Mouse (Mus musculus) kidney, adult 18-20 months (tissue): Measurements from ENCODE around the gene Tekt5.
A peak's percentile ranks its signal among the peaks of the same experiment; 100 is the strongest.

Source experiments
- DNase-seq: peaks from one replicate; pipeline ENCODE4 v3.0.0; 2021

Gene Tekt5

DNA sequence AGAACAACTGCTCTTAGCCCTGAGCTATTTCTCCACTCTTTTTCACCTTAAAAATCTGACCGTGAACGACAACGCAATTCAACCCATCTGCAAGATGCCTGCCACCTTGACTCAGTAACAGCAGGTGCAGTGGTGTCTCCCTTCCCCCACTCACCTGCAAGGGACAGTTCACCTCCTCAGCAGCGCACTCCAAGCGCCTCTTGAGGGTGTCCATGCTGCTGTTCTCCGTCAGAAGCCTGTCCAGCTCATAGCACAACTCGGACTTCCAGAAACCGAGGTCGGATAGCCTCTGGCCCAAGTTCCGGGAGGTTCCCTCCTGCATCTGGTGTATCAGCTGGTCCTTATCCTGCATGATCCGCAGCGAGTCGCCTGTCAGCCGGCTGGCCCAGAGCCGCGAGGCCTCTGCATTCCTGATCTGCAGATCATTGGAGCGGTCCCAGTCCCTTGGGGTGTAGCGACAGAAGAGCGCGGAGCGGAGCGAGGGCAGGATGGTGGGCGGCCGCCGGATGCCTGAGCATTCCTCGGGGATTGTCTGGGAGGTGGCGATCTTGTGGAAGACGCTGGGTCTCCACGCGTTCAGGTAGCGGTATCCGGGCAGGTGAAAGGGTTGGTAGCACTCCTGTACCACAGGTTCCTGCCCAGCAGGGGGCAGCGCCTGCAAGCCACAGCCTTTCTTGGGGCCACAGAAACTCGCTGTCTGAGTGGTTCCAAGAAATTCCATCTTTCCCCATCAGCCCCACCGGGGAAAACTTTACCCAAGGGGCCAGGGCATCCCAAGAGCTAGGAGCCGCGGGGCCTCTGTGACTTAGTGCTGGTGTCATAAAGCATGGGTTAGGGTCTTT is at the start of gene Tekt5:
Tekt5 (minus strand) TSS at position 792 of the 842 bp plus-strand sequence.
- DNase-seq, result peak; percentile 76

DNA sequence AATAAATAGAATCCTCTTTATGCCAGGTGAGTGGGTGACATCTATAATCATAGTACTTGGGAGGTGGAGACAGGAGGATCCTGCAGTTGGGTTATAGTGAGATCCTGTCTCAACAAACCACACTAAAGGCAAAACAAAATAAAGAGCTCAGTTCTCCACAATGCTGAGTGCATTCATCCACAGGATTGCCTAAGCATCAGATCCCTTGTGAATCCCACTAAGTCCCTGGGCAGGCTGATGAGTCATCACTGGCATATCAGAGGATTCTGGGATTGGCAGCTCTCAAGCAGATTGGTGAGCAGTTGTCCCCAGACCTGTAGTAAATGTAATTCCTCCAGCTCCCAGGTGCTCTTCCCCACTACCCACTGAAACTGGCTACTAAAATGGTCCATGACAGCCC is 48.4 kb upstream of the Tekt5 start:
- DNase-seq, result no peak

DNA sequence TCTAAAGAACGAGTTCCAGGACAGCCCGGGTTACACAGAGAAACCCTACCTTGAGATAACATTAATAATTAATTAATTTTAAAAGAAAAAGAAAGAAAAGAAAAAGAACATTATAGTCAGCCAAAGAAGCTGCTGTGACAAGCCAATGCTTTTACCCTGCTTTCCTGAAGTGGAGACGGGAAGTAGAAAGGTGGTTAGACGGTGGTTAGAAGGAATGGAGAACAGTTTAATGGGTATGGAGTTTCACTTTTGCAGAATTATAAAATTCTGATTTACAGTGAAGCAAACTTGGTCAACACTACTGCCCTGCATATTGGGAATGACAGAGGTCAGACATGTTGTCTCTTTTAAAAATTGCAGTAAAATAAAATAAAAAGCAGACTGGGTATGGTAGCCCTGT is 46.5 kb upstream of the Tekt5 start:
- DNase-seq, result no peak

DNA sequence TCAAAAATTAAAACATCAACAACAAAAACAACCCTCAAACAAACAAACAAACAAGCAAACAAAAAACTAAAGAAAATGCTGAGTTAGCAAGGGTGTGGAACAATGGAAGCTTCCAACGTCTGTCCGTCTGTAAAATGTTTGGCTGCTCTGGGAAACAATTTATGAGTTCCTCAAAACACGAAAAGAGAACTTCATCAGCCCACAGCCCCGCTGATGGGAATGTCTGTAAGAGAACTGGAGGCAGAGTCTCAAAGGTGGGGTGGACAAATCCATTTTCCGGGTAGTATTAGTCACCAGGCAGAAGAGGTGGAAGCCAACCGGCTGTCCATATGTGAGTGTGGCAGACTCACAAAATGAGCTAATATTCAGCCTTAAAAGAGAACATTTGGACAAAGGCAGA is 46.0 kb upstream of the Tekt5 start:
- DNase-seq, result no peak

DNA sequence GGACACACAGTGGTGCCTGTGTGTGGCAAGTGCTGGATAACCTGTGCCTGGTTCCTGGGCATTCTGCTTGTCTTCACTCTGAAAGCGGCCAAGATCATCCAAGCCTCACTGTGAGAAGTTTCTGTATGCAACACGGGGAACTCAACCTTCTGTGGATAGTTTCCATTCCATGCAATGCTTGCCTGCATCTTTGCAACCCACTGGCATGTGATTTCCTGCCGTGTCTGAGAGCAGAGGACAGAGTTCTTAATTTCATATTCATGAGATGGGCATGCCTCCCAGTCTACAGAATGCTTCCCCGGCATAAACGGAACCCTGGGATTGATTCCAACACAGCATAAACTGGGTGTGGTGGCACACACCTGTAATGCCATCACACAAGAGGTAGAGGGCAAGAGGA is 42.8 kb upstream of the Tekt5 start:
- peak; percentile 21 for DNase-seq

DNA sequence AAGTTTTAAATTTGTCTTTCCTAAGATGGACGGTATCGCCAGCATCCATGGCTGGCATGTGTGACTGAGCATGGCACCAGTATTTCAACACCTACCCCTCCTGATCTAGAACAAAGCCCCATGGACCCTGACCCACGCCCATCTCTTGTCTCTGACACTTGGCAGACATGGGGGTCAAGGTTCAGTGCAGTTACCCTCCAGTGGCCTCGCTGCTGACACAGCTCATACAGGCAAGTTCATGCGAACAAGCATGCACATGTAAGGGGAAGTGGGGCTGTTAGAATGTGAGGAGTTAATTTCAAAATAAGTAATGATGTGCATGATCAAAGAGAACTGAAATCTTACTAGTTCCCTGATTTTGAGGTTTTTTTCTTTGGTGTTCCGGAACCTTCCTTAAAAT is 40.9 kb upstream of the Tekt5 start:
- DNase-seq, result peak; percentile 45

DNA sequence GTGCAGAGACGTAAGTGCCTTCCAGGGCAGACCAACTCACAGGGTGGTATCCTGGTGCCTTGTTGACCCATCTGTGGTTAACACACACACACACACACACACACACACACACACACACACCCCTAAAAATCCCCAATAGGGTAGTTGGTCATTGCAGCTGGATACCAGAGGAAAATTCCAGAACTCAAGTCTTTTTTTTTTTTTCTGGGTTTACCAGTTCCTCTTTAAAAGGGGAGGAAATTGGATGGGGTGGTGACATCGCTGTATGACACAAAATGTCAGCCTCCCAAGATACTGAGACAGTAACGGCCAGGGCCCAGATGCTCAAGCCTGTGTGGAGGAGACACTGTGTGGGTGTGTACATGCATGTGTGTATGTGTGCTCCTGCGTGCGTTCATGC is 38.1 kb upstream of the Tekt5 start:
- DNase-seq, result no peak

DNA sequence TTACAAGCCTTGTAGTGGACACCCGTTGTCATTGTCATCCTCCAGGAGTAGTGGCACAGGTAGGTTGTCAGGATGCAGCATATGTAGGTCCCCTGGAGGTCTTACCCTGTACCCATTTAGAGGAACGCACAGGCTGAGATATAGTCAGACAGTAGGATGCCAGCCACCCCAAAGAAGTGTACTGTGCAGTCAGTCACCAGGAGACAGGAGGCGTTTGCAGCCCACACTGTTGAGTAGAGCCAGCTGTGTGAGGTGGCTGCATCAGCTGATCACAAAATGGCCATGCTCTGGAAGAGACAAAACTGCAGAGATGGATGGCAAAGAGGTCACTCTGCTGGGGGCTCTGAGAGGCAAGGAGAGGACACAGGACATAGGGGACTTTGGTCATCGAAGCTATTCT is 37.1 kb upstream of the Tekt5 start:
- no peak for DNase-seq

DNA sequence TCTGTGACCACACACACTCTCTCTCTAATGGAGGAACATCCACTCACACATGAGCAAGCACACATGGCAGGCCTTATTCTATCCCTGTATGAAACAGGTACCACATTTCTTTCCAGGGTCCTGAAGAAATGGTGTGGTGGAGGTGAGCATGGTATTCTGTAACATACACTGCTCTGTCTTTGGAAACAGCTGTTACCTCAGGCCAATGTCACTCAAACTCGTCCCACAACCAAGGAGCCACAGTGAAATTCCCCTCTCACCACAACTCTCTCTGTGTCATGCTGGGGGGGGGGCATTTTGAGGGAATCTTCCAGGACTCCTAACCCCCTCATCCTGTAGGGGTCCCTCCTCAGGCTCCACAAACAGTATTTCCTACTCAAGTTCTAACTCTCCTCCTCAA is 36.6 kb upstream of the Tekt5 start:
- no peak for DNase-seq

DNA sequence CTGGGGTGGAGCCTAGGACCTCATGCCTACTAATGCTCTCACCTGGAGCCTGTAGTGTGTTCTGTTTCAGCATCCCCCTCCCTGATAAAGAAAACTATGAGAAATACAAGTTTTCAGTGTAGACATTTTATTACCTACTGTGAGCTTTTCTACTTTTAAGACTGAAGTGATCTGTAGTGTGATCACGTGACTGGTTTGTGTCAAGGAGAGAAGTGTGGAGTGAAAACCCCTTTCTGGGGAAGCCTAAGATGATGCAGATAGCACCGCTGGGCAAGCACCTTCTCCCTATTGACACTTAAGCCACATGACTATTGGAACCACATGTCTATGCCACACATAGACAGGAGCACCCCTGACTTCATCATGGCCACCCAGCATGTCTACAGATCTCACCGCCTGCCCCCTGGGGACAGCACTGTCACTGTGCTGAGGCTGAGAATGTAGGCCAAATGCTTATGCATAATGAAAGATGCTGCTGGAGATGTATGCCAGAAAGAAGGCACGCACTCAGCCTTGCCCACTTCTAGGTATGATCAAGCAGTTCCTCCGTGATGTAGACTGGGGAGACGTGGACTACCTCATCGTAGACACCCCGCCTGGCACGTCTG is 25.3 kb upstream of the Tekt5 start:
- no peak for DNase-seq

DNA sequence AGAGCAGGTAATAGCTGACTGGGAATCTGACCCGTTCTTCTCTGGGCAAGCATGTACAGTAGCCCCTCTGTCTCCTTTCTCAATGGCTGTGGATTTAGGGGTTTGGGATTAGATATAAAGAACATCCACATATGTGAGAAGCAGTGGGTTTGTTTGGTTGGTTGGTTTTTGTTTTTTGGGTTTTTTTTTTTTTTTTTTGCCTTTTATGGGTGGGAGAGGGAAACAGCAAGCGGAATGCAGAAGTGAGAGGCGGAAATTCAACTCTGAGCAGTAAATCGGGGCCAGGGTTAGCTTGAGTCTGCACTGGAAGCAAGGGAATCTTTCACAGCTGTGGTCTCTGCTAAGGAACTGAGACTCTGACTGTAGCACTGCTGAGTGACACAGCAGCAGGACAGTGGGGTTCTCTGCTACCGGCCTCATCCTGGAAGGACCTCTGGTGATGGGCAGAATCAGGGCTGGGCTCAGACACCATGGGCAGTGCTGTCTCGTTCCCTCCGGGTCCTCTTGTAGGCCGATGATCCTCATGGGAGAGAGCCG is 22.5 kb upstream of the Tekt5 start:
- DNase-seq, result no peak

DNA sequence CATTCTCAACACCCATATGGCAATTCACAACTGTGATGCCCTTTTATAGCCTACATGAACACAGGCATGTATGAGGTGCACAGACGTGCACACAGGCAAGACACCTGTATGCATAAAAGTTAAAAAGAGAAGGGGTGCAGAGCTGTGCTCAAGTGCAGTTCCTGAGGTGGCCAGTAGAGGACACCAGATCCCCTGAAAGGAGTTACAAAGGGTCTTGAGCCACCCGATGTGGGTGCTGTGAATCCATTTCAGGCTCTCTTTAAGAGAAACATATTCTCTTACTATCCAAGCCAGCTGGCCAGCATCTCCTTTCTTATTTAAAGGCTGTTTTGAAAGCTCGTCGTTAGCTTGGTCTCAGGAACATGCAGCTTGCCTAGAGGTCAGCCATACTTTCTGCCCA is 21.6 kb upstream of the Tekt5 start:
- DNase-seq, result no peak

DNA sequence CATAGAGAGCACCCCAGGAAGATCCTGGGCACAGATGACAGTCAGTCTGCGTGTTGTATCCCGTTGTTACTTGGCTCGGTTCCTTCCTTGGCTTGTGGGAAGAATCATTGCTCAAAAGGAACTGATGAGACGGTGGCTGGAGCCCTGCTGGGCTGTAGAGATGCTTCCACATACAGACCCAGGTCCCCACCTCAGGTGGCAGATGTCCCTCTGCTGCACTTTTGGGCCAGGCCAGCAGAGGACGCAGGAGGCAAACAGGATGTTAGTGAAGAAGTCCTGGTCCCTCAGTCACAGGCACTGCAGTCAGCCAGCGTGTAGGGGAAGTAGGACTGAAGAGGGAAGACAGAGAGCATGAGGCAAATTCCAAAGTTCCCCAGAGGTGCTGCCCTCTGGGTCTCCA is 20.7 kb upstream of the Tekt5 start:
- peak; percentile 59 for DNase-seq

DNA sequence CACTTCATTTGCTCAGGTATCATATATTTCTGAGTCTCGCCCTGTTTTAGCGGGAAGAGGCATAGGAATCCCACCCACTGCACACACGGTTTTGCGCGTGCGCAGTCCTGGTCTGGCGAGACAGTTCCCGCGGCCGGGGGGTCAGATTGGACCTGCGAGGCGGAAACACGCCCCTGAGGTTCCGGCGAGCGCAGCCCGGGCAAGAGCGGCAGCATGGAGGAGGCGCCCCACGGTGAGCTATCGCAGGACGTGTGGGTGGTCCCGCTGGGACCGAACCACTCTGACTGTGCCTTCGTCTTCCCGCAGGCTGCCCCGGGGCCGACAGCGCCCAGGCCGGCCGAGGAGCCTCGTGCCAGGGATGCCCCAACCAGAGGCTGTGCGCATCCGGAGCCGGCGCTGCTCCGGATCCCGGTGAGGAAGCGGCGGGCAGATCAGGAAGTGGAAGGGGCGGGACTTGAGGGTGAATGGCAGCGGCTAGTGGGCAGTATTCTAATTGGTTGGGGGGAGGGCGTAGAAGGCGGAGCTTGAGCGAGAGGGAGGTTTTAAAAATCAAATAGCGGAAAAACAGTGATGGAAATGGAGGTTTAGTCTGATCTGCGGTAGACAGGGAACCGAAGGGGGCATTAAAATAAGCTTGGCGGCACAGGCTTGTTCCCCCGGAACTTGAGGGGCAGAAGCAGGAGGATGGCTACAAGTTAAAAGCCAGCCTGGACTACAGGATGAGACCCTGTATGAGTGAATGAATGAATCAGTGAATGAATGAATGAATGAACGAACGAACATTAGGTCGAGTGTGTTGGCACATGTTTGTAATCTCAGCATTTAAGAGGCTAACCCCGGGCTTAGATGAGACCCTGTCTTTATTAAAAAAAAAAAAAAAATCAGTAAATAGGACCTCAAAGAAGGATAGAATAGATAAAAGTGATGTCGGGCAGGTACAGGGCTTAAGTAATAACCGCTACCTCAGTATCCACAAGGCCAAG is 16.8 kb upstream of the Tekt5 start, which contains the start of gene Nubp1:
Nubp1 (plus strand) TSS at position 185 of the 983 bp plus-strand sequence.
- peak; percentile 97 for DNase-seq

DNA sequence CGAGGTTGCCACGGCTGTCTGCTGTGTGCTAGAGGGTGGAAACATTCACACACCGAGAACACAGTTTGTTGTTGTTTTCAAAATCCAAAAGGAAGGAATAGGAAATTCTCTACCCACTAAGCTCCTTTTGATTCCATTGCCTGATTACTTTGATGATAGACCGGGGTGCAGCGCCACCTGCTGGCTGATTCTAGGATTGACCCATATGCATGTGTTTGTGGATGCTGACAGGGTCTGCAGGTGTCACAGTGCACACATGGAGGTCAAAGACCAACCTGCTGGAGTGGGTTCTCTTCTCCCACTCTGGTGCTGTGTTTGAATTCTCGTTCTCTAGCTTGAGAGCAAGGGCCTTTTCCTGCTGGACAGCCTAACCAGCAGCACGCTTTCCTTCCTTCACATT is 3.9 kb upstream of the Tekt5 start:
- peak; percentile 87 for DNase-seq

DNA sequence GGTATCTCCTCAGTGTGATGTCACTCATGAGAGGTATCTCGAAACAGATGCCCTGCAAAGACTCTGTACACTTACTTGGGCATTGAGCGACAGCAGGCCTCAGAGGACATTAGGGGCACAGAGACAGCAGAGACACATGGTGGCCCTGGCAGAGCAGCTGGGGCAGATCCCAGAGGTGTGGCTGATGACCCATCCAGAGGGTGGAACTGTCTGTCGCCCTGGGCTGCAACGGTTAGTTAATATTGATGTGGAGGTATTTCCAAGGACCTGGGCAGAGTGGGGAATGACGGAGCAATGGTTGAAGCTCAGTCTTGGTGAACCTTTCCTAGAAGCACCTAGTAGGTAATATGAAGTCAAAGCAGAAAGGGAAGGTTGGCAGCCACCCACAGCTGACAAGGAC is 3.5 kb upstream of the Tekt5 start:
- no peak for DNase-seq

DNA sequence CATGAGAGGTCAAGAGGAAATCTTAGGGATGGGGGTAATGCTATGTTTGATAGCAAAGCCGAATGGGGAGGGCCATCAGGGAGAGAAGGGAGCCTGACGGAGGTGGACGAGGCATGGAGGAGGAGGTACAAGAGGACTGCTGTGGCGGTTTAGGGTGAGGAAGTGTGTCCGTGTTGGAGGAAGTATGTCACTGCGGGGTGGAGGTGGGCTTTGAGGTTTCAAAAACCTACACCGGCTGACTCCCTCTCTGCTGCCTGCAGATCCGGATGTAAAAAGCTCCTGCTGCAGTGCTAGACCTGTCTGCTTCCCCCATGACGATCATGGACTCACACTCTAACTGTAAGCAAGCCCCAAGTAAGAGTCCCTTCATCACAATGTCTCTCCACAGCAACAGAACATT is 2.7 kb downstream of the Tekt5 start:
- DNase-seq, result no peak

DNA sequence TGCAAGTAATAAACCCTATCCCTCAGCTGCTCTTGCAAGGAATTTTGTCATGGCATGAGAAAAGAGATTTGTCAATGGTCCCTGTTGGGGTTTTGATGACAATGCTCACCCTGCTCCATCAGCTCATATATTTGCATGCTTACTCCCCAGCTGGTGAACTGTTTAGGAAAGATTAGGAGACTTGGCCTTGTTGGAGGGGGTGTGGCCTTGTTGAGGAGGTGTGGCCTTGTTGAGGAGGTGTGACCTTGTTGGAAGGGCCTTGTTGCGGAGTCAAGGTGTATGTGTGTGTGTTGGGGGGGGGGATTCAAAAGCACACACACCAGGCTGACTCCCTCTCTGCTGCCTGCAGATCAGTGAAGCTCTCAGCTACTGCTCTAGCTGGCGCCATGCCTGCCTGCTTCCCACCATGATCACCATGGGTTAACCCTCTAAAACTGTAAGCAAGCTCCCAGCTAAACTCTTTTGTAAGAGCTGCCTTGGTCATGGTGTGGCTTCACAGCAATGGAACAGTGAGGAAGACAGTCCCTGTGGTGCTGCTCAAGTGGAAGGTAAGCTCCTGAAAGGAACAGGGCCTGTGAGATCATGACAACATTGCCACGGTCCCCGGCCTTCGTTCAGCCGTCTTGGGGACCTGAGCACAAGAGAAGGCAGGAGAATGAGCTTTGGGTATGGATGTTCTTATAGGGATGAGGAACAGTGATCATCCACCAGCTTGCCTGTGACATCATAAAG is 6.5 kb downstream of the Tekt5 start:
- no peak for DNase-seq

DNA sequence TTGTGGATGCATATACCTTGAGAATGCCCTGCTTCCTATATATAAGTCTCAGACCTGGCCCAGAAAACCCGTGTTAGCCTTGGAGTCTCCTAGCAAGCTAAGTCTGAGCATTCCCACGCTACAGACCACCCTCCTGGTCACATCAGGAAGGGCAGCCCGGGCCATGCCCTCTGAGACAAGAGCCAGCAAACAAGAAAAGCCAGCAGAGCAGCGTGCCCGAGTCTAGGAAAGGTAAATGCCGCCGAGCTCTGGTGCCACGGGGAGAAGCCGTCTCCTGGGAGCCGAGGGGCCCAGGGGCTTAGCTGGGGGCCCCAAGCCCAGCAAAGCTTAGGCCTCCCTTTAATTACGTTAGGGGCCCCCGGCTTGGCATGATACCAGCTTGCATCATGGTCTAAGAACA is 10.0 kb downstream of the Tekt5 start:
- no peak for DNase-seq

DNA sequence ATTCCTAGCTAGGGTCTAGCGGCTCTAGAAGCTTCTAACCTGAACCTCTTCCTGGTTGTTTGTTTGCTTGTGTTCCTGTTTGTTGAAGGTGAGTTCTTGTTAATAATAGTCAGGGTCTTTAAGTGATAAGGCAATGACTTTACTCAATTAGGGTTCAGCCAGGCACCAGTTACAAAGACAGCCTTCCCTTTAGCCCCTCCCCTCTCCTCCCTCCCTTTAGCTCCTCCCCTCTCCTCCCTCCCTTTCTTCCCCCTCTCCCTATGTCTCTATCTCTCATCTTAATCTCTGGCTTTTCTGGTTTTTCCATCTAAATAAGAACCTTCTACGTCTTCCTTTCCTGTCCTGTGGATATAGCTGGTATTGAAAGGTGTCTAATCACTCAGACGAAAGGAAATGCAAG is 10.7 kb downstream of the Tekt5 start:
- no peak for DNase-seq

DNA sequence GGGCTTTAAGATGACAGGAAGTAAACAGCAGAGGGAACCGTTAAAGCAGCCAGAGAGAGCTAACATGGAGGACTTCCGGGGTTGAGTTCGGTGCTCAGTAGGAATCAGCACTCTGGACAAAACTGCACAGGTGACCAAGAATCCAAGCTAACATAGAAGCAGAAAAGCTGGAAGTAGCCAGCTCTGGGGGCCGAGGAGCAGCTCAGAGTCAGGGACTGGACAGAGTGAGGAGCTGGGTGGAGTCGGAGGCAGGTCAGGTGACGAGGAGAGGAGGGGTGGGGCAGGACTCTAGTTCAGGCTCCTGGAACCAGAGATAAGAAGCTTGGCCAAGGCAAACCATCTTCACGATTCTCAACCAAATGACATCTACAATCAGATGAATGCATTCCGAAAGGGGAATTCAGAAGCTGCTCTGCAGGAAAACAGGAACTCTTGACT is 11.2 kb downstream of the Tekt5 start:
- peak; percentile 27 for DNase-seq

DNA sequence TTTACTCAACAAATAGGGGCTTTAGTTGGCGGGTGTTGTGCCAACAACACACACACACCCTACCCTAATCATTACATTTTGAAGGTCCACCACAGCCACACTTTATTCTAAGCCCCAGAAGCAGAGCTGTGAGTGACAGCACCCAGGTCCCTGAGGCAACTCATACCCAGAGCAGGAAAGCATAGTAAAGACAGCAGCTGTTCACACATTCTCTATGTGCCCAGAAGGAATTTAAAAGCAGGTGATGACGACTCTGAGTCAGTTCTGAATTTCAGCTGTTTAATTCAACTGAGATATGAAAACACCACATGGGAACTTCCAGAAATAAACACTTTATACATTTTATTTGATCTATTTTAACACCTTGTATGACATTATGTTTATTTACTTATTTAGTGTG is 15.8 kb downstream of the Tekt5 start:
- DNase-seq, result no peak
